Mouse (Mus musculus): ENCODE data around the gene Gramd4.
"Not testable (repeated sequence)": the region's sequence is repeated elsewhere in the genome, so short reads cannot be mapped to it uniquely, and the experiment has no call there.

Gene Gramd4

GRCm38 (mm10) chr15:86164718-86165345, 107.3 kb downstream of the Gramd4 start:
- DNase-seq (ENCODE audit: low read depth, low spot score) = no peak

GRCm38 (mm10) chr15:86165811-86166590, 108.5 kb downstream of the Gramd4 start:
- peak; percentile 51 for DNase-seq (ENCODE audit: low read depth, low spot score)

GRCm38 (mm10) chr15:86167032-86167655, 109.6 kb downstream of the Gramd4 start:
- no peak for DNase-seq (ENCODE audit: low read depth, low spot score)

- DNase-seq (ENCODE audit: low read depth, low spot score) = no peak
Observed at GRCm38 (mm10) chr15:86167787-86168504, 110.5 kb downstream of the Gramd4 start.

- no peak for DNase-seq (ENCODE audit: low read depth, low spot score)
Observed at GRCm38 (mm10) chr15:86168505-86168867, 111.0 kb downstream of the Gramd4 start.

- no peak for DNase-seq (ENCODE audit: low read depth, low spot score)
Observed at GRCm38 (mm10) chr15:86168941-86169816, 111.7 kb downstream of the Gramd4 start.

GRCm38 (mm10) chr15:86169817-86170110, 112.3 kb downstream of the Gramd4 start:
- DNase-seq (ENCODE audit: low read depth, low spot score) = no peak

GRCm38 (mm10) chr15:86171316-86171715, 113.8 kb downstream of the Gramd4 start:
- DNase-seq (ENCODE audit: low read depth, low spot score) = no peak

GRCm38 (mm10) chr15:86172124-86172523, 114.6 kb downstream of the Gramd4 start:
- DNase-seq (ENCODE audit: low read depth, low spot score) = no peak

GRCm38 (mm10) chr15:86172526-86172925, 115.0 kb downstream of the Gramd4 start:
- no peak for DNase-seq (ENCODE audit: low read depth, low spot score)

GRCm38 (mm10) chr15:86173136-86173985, 115.9 kb downstream of the Gramd4 start:
- DNase-seq (ENCODE audit: low read depth, low spot score) = no peak

- DNase-seq (ENCODE audit: low read depth, low spot score) = no peak
Observed at GRCm38 (mm10) chr15:86175253-86176050, 118.0 kb downstream of the Gramd4 start.

GRCm38 (mm10) chr15:86176166-86176565, 118.7 kb downstream of the Gramd4 start:
- DNase-seq (ENCODE audit: low read depth, low spot score) = no peak

GRCm38 (mm10) chr15:86176771-86177702, 119.5 kb downstream of the Gramd4 start:
- no peak for DNase-seq (ENCODE audit: low read depth, low spot score)

GRCm38 (mm10) chr15:86177703-86178251, 120.3 kb downstream of the Gramd4 start:
- DNase-seq (ENCODE audit: low read depth, low spot score) = not testable (repeated sequence)

GRCm38 (mm10) chr15:86178594-86178993, 121.1 kb downstream of the Gramd4 start:
- no peak for DNase-seq (ENCODE audit: low read depth, low spot score)

GRCm38 (mm10) chr15:86180427-86180826, 122.9 kb downstream of the Gramd4 start:
- no peak for DNase-seq (ENCODE audit: low read depth, low spot score)

- not testable (repeated sequence) for DNase-seq (ENCODE audit: low read depth, low spot score)
Observed at GRCm38 (mm10) chr15:86181321-86181720, 123.8 kb downstream of the Gramd4 start.
